Mouse (Mus musculus) bone marrow, adult 2 months (tissue): ENCODE data around the gene Nprl2. TPM values are rescaled to one million over a fixed set of nuclear protein-coding genes. Genes with fewer than 3 reads are reported as not detected.
A peak's percentile ranks its signal among the peaks of the same experiment; 100 is the strongest.
"Not testable (repeated sequence)": the region's sequence is repeated elsewhere in the genome, so short reads cannot be mapped to it uniquely, and the experiment has no call there.

Source experiments
- H3K27ac ChIP-seq: fragments of 200-500 bp; 2 replicates; pipeline ENCODE4 v1.5.1; 2012; ENCODE audit warnings: low read depth, mild to moderate bottlenecking, control low read depth, inconsistent platforms, low read length; ENCODE audit not compliant: control insufficient read depth, poor library complexity, insufficient read depth
- H3K4me1 ChIP-seq: fragments of 200-500 bp; 2 replicates; pipeline ENCODE4 v1.6.1; 2011; ENCODE audit warnings: low read length; ENCODE audit not compliant: control insufficient read depth, insufficient read depth
- H3K4me3 ChIP-seq: fragments of 200-500 bp; replicated peaks from 2 replicates; pipeline ENCODE3; 2011; ENCODE audit warnings: mild to moderate bottlenecking, low read depth, low read length, control low read depth; ENCODE audit not compliant: control insufficient read depth
- CTCF ChIP-seq: fragments of 200-500 bp; IDR thresholded peaks from 2 replicates; pipeline ENCODE4 v1.5.1; 2011; ENCODE audit warnings: low read length, control low read depth; ENCODE audit not compliant: control insufficient read depth, insufficient read depth
- POLR2A ChIP-seq: fragments of 200-500 bp; IDR thresholded peaks from 2 replicates; pipeline ENCODE4 v1.6.1; 2011; ENCODE audit warnings: low read depth, mild to moderate bottlenecking, control low read depth, low read length, borderline replicate concordance; ENCODE audit not compliant: control insufficient read depth
- WGBS: fragments of 180-500 bp; shearing (Covaris S2); methylation state at CpG from one replicate; pipeline ENCODE4 v1.1.7; 2018; 5-methylcytosine and 5-hydroxymethylcytosine counted together
- polyA plus RNA-seq: library from polyadenylated mRNA; stranded (reverse); fragments of >200 nt; gene quantifications from 2 replicates; pipeline ENCODE4 v1.2.4, GENCODE M21; 2011; ENCODE audit warnings: low replicate concordance; ENCODE audit not compliant: missing spikeins, insufficient read depth, insufficient read length

Gene Nprl2
- polyA plus RNA-seq, 1 experiment, result 24.6 TPM

- WGBS, result 4% methylated on average over 37 of the region's 37 CpGs
- Histone ChIP-seq H3K27ac (peak overlapping the region; percentile 7; the same call in 1 of the 2 replicates), H3K4me3 (peak overlapping the region; percentile 53), H3K4me1 (peaks cover 12% of the 10 kb centered on the region)
- TF ChIP-seq CTCF, result no peak
- no peak for TF ChIP-seq POLR2A
Measured at GRCm38 (mm10) chr9:107553541-107554318, 11.7 kb downstream of the Nprl2 start.

DNA sequence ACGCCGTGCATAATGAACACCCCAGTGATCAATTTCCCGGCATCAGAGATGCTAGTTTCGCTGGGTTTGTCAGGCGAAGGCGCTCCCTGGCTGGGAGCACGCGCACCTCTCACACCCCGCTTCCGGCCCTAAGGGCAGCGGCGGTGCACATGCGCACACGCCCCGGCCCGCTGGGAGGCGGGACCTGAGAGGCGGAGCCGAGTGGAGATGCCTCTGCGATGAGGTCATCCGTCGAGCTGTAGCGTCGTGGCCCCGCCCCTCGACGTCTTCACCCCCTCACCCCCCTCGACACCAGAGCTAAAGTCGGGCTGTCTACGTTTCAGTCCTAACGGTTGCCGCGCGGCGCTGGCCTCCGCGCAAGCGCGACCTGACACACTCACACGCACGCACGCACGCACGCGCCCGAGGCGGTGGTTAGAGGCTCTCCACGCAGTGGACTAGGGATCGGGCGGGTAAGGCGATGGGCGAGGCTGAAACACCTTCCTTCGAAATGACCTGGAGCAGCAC, 12.3 kb downstream of the Nprl2 start:
- Histone ChIP-seq H3K4me3 (peak overlapping the region; percentile 94), H3K27ac (peak overlapping the region; percentile 98), H3K4me1 (peaks cover 12% of the 10 kb centered on the region)
- under 1% methylated on average over 53 of the region's 53 CpGs for WGBS
- TF ChIP-seq CTCF (peak; percentile 7; the same call in 1 of the 2 replicates), POLR2A (peak; percentile 93)

DNA sequence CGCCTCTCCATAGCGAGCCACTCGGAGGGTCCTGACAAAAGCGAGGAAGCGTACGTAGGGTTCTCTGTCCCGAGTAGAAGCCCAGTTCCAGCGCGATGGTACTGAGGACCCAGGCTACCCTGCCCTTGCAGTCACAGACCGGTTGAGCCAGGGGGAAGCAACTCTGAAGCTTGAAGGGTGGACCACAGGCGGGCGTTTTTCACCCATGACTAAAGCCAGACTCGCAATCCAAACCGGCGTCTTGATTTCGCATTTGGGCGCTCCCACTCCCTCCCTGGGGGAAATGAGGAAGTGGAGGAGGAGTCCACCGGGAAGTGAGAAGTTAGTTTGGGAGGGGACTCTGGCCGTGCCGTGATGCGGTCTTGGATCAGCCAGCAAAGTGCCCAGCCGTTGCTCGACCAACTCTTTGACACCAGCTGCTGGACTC, 13.0 kb downstream of the Nprl2 start:
- TF ChIP-seq POLR2A (0 out of 2 replicates have a peak, but pooled peaks have one; percentile 35), CTCF (no peak)
- WGBS, result under 1% methylated on average over 23 of the region's 23 CpGs
- peak overlapping the region; percentile 94 for H3K4me3 ChIP-seq
- peak overlapping the region; percentile 98 for H3K27ac ChIP-seq
- H3K4me1 ChIP-seq, result peaks cover 12% of the 10 kb centered on the region

DNA sequence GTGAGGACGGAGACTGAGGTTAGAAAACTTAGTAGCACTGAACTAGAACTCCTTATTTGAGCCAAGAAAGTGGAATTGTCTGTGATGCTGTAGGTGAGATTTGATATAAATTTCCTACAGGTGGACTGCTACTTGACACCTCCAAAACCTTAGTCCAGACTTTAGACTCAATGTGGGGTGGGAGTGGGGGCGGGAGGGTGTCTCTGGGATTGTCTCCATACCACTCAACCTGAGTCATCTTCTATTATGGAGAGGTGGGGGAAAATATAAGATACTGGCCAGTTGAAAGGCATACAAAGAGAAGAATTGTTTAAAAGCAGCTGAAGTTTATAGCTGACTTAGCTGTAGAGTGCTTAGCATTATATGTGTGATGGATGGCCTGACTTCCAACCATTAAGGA, 13.7 kb downstream of the Nprl2 start:
- Histone ChIP-seq H3K4me3 (peak overlapping the region; percentile 94), H3K27ac (peak overlapping the region; percentile 98; the same call in 1 of the 2 replicates), H3K4me1 (peaks cover 11% of the 10 kb centered on the region)
- WGBS, result 34% methylated on average over 2 of the region's 2 CpGs
- no peak for TF ChIP-seq POLR2A
- TF ChIP-seq CTCF, result no peak

- H3K4me1 ChIP-seq, result peaks cover 6% of the 10 kb centered on the region
- 19% methylated on average over 3 of the region's 3 CpGs for WGBS
- TF ChIP-seq POLR2A, result no peak
- no peak for TF ChIP-seq CTCF
- H3K27ac ChIP-seq, result peak overlapping the region; percentile 53; the same call in 1 of the 2 replicates
- no peak overlapping the region for H3K4me3 ChIP-seq
Measured at GRCm38 (mm10) chr9:107556346-107556745, 14.3 kb downstream of the Nprl2 start.

- TF ChIP-seq POLR2A, result peak; percentile 74; the same call in 1 of the 2 replicates
- no peak for TF ChIP-seq CTCF
- Histone ChIP-seq H3K4me1 (no peaks in the 10 kb centered on the region; the same call in 1 of the 2 replicates), H3K4me3 (peak within 1 kb of the TSS; percentile 50), H3K27ac (peak within 1 kb of the TSS; percentile 66)
- WGBS, result under 1% methylated on average over 46 of the region's 46 CpGs
Measured at GRCm38 (mm10) chr9:107563029-107563581, 21.1 kb downstream of the Nprl2 start, which contains the start of gene Tusc2. Gene Tusc2 (plus strand): TSS chr9:107563255.

DNA sequence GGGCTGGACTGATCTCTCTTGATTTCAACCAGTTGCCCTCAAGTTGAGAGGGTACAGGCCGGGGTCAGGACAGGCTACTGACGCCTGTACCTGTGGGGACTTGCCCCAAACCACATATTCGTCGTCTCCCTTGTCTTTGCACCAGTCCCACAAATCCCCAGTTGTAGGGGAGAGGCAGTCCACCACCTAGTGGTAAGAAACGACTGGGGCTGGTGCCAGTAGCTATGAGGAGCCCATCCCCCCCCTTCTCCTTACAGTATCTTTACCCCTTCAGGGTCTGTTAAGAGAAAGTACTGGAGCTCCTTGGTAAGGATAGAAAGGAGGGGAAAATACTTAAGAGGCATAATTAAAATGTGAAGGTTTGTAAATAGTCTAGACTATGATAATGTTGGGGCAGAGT, 23.5 kb downstream of the Nprl2 start:
- not testable (repeated sequence) for H3K27ac ChIP-seq, H3K4me3 ChIP-seq, H3K4me1 ChIP-seq
- WGBS, result 42% methylated on average over 5 of the region's 5 CpGs

DNA sequence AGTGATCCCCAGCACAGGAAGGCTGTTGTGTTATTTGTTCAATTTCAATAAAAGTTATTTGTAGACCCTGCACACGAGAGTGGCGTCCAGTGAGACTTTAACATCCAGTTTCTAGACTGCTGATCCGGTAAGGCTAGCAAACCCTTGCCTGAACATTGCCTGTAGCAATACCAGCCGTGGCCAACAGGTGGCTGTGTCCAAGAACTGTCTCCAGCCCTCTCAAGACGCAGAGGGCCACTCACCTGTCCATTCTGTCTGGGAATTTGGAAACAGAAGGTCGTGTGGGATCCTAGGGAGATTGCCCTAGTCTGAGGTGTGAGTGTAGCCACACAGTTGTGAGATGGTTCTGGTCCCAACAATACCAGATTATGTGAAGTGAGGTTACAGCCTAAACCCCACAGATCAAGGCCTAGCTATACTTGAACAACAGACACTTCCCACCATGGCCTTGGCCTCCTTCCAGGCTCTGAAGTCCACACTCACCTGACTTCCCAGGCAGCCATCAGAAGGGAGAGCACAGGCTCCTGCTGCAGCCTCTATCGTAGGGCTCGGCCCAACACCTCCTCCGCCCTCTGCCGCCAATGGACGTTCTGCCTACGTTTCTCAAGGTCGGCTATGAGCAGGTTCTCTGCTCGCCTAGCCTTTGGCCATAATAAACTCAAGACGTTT, 24.1 kb downstream of the Nprl2 start:
- 58% methylated on average over 15 of the region's 15 CpGs for WGBS
- no peaks in the 10 kb centered on the region; the same call in 1 of the 2 replicates for H3K4me1 ChIP-seq
- H3K27ac ChIP-seq, result no peak overlapping the region

More for the DNA sequence above, 24.1 kb downstream of the Nprl2 start:
- no peak overlapping the region for H3K4me3 ChIP-seq
- peak; percentile 88 for TF ChIP-seq CTCF
- TF ChIP-seq POLR2A, result no peak
